Mouse (Mus musculus) heart, adult 8-10 months (tissue): ENCODE measurements around the gene Kynu. TPM values are rescaled to one million over a fixed set of nuclear protein-coding genes. Genes with fewer than 3 reads are reported as not detected.

Source experiments
- DNase-seq: peaks from one replicate; pipeline ENCODE4 v3.0.0; 2022; ENCODE audit warnings: low spot score
- total RNA-seq, 4 experiments: library from RNA; stranded (reverse); gene quantifications; 2 replicates each; pipeline ENCODE4 v1.2.4; 2022

Gene Kynu
- under 1 TPM in 1 of 4 experiments, not detected in 3; 0.19 TPM for total RNA-seq

GRCm38 (mm10) chr2:43555062-43555888 lies at the start of gene Kynu:
Gene Kynu (plus strand): TSS chr2:43555329.
- DNase-seq, result no peak

GRCm38 (mm10) chr2:43506182-43506581 lies 48.9 kb upstream of the Kynu start:
- no peak for DNase-seq

GRCm38 (mm10) chr2:43513852-43514251 lies 41.3 kb upstream of the Kynu start:
- no peak for DNase-seq

GRCm38 (mm10) chr2:43534417-43534816 lies 20.7 kb upstream of the Kynu start:
- no peak for DNase-seq

- DNase-seq, result no peak
These were observed 12.5 kb upstream of the Kynu start for GRCm38 (mm10) chr2:43542615-43543014.

GRCm38 (mm10) chr2:43545665-43546064 lies 9.5 kb upstream of the Kynu start:
- DNase-seq, result no peak

- DNase-seq, result no peak
These were observed 8.7 kb upstream of the Kynu start for GRCm38 (mm10) chr2:43546448-43546847.

GRCm38 (mm10) chr2:43554216-43554615 lies 913 bp upstream of the Kynu start:
- DNase-seq, result no peak

- DNase-seq, result no peak
These were observed 758 bp downstream of the Kynu start for GRCm38 (mm10) chr2:43555889-43556285.

- no peak for DNase-seq
These were observed 1.9 kb downstream of the Kynu start for GRCm38 (mm10) chr2:43556985-43557384.

- DNase-seq, result no peak
These were observed 6.1 kb downstream of the Kynu start for GRCm38 (mm10) chr2:43561209-43561608.

GRCm38 (mm10) chr2:43562779-43563178 lies 7.7 kb downstream of the Kynu start:
- no peak for DNase-seq

GRCm38 (mm10) chr2:43568406-43568805 lies 13.3 kb downstream of the Kynu start:
- no peak for DNase-seq

GRCm38 (mm10) chr2:43573526-43573925 lies 18.4 kb downstream of the Kynu start:
- no peak for DNase-seq

- DNase-seq, result no peak
These were observed 28.2 kb downstream of the Kynu start for GRCm38 (mm10) chr2:43583243-43583812.

- DNase-seq, result no peak
These were observed 30.4 kb downstream of the Kynu start for GRCm38 (mm10) chr2:43585508-43585907.

GRCm38 (mm10) chr2:43587832-43588231 lies 32.7 kb downstream of the Kynu start:
- no peak for DNase-seq

- no peak for DNase-seq
These were observed 37.0 kb downstream of the Kynu start for GRCm38 (mm10) chr2:43592001-43592704.

GRCm38 (mm10) chr2:43613571-43613970 lies 58.4 kb downstream of the Kynu start:
- no peak for DNase-seq

- DNase-seq, result no peak
These were observed 66.0 kb downstream of the Kynu start for GRCm38 (mm10) chr2:43621140-43621539.

GRCm38 (mm10) chr2:43622844-43623243 lies 67.7 kb downstream of the Kynu start:
- no peak for DNase-seq

- no peak for DNase-seq
These were observed 76.7 kb downstream of the Kynu start for GRCm38 (mm10) chr2:43631786-43632185.

- no peak for DNase-seq
These were observed 81.4 kb downstream of the Kynu start for GRCm38 (mm10) chr2:43636498-43636897.
